In the genomic region with DNA sequence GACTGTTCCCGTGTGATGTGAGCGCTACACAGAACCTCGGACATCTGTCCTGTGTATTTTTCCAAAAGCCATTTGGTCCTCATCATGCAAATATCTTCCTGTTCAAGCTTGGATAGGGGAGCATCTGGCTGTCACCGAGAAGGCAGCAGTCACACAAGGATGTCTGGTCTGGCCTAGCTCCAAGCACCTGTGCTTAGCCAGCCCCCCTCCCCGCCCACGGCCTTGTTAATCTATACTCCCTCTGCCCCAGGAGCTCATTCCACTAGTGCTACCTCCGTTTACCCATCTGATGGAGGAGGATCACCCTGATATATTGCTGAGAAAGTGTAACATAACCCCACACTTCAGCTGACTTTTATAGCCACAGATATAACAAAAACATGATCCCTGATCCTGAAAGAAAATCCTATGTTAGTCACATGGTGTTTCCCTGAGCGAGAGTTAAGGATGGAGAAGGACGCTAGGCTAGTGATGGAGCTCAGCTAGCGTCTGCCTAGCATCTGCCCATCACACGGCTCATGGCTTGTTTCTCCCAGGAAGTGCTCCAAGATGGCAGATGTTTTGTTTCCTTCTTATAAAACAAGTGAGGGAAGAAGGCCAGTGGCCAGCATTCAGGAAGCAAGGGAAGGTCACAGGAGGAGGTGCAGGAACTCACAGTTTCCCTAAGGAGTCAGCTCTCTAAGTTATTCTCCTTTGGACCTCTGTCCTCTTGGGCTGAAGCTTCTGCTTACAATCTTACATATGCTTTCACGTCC, we compare ENCODE assay signal across 10 mouse cellular contexts.
DNase-seq lines count a peak whose midpoint lies in the region; ATAC-seq lines count a peak whose summit lies in the region.
"Had no signal": no experiment of that assay in that cellular context is flagged by ENCODE, and none has a peak within 500 bp of the region (broad histone marks: within the 10 kb centered on the region; RNA-seq: fewer than 3 reads in every experiment).

No protein-coding gene starts in this region.

- no peak overlapping the region for H3K4me2 ChIP-seq in kidney, embryonic 16.5 days (replicated peaks; ENCODE audit: low read depth, low read length)
- H3K4me2 ChIP-seq: liver, embryonic 12.5 days had no signal

- peak; percentile 66 to 70 for DNase-seq in cerebellum, postnatal 10 days
- no peak for DNase-seq in cerebellum, postnatal 25 days
- no peak for DNase-seq in kidney, adult 18-20 months
- DNase-seq in thymus, postnatal 14 days = peak; percentile 34
- no peak for DNase-seq in thymus, postnatal 0 days (ENCODE audit: low spot score)
- DNase-seq in urinary bladder, postnatal 36 days (ENCODE audit: low spot score in 2 of 2) = no peak
- DNase-seq in right cerebral cortex, adult 2 months (ENCODE audit: low spot score in 2 of 2) = no peak

- no peak overlapping the region for H3K9ac ChIP-seq in kidney, embryonic 16.5 days (replicated peaks; ENCODE audit: low read length)
- H3K9ac ChIP-seq: liver, embryonic 12.5 days had no signal

- peaks cover 37% of the 10 kb centered on the region for H3K4me1 ChIP-seq in kidney, embryonic 16.5 days (ENCODE audit: insufficient read depth, low read length)

- WGBS in kidney, embryonic 16.5 days = 31% methylated on average over 12 of the region's 12 CpGs

- ATAC-seq in kidney, embryonic 16.5 days (ENCODE audit: low FRiP score, low TSS enrichment) = peak; percentile 29; the same call in 1 of the 2 replicates
- ATAC-seq: liver, embryonic 12.5 days had no signal

- no peak overlapping the region for H3K4me3 ChIP-seq in kidney, embryonic 16.5 days (ENCODE audit: low read length)
- H3K4me3 ChIP-seq: liver, embryonic 12.5 days had no signal

- H3K27me3 ChIP-seq in kidney, embryonic 16.5 days (ENCODE audit: insufficient read depth, low read length) = no peaks in the 10 kb centered on the region
- H3K27me3 ChIP-seq: liver, embryonic 12.5 days had no signal

- H3K27ac ChIP-seq in kidney, embryonic 16.5 days (ENCODE audit: low read length) = no peak overlapping the region
- H3K27ac ChIP-seq: liver, embryonic 12.5 days had no signal

- H3K36me3 ChIP-seq in kidney, embryonic 16.5 days (ENCODE audit: insufficient read depth, low read length) = no peaks in the 10 kb centered on the region
- H3K36me3 ChIP-seq: G1E; liver, embryonic 12.5 days had no signal

- H3K9me3 ChIP-seq in kidney, embryonic 16.5 days (ENCODE audit: low read length) = no peaks in the 10 kb centered on the region
- H3K9me3 ChIP-seq: G1E; liver, embryonic 12.5 days had no signal

Comparison
In these comparisons a context has a peak if more than half of its experiments do, and no peak if none do; other contexts are left out.
1. DNase-seq: peak in cerebellum, postnatal 10 days (2 of 2) and thymus, postnatal 14 days (single experiment); none in cerebellum, postnatal 25 days (0 of 2), kidney, adult 18-20 months (single experiment), thymus, postnatal 0 days (single experiment), urinary bladder, postnatal 36 days (0 of 2) and right cerebral cortex, adult 2 months (0 of 2).